Mouse (Mus musculus) cerebellum, adult (tissue): ENCODE data around the gene M6pr.

Experiments
- ATAC-seq: cut with Nextera tagmentation; 2 replicates; pipeline ENCODE4 v1.9.2; 2017; ENCODE audit warnings: mild to moderate bottlenecking, moderate library complexity, mixed read lengths; ENCODE audit not compliant: insufficient number of reproducible peaks, low FRiP score, low TSS enrichment

M6pr gene

DNA sequence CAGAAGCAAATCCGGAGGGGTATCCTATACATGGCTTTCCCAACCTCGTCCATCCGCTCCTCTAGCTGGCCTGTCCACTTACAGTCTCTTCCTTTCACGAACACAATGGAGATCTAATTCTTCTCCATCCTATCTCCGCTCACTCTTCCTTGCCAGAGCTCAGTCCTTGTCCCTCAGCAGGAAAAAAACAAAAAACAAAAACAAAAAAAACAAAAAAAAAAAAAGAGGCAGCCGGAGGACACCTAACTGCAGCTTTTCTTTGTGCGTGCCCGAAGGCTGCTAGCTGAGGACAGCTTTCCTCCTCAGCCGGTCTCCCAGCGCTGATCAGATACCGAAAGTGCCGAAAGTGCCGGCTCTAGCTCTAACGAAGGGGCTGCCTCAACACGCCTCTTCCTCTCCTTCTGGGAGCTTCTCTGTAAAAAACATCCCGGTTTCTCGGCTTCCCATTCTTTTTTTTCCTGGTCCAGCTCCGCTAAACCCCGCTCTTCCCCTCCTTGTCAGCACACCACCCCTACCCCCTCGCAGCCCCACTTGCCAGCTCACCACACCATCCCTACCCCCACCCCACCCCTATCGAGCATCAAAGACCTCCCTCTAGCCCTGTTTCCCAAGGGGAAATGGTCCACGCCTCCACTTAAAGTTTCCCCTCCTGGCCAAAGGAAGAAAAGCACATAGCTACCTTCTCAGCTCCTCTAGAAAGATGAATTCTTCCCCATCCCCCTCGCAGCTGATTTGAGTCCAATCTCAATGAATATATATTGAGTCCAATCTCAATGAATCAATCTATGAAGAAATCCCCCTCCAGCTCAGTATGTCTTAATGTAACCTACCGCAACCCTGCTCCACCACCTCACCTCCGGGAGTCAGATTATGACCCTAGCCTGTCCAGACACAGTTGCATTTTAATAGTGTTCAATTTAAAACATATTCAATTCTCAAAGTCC is 11.0 kb upstream of the M6pr start:
- ATAC-seq: peak; percentile 74

DNA sequence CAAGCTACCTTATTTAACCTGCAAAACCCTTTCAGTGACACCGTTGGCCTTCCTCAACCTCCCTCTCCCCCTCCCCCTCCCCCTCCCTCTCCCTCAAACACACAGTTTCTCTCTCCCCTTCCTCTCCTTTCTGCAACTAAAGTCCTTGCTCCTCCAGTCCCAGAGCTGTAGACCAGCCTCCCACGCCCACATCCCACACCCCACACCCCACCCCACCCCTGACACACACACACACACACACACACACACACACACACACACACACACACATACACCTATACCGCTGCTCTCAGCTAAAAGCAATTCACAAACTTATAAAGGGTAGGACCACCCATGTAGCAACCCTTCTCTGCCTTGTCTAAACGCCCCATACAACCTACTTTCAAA is 10.3 kb upstream of the M6pr start:
- ATAC-seq: no peak

DNA sequence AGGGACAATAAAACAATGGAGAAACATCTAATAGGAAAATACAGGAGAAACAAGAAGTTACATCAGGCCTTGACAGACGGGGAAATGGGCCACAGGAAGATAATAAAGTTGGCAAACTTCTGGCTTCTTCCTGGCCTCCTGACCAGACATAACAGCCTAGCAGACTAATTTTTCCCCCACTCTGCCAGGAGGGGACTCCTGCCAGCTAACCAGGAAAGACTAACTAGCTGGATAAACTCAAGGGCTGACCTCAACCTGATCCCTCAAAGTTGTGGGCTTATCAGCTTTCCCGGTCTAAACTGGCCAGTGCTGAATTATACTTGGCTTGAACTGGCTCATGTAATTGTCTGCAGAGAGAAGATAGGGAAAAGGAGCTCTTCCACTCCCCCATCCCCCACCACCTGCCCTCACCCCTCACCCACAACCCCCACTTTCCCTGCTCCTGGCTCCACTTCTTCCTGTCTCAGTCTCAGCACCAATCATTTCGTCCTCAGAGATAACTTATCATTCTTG is 8.8 kb upstream of the M6pr start:
- ATAC-seq: no peak

DNA sequence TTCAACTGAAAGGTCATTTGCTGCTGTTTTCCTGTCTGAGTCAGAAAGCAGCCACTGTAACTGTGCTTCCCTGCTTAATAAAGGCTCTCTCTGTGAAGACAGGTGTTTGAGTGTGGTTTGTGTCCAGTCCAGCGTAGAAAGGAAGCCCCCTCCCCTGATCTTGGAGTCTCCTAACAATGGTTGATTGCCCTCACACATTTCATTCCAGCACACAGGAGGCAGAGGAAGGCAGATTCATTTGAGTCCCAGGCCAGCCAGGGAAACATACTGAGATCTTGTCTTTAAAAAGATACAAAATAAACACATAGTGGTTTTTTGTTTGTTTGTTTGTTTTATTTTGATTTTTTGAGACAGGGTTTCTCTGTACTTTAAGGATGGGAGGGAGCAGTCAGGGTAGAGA is 6.4 kb upstream of the M6pr start:
- ATAC-seq: no peak

DNA sequence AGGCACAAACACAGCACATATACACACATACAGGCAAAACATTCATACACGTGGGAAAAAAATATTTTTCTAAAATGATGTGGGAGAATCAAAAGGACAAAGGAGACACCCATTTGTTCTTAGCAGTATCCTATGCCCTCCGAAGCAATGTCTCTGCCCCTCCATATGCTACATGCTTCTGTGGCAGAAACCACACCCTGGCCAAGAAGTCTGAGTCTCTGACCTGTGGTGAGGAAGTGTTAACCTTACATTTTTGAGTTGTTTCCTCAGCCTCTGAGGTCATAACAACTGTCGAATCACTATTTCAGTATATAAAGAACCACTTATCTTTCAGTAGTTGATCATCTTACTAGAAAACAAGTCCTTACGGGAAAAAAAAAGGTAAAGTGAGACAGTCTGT is 5.9 kb upstream of the M6pr start:
- no peak for ATAC-seq

DNA sequence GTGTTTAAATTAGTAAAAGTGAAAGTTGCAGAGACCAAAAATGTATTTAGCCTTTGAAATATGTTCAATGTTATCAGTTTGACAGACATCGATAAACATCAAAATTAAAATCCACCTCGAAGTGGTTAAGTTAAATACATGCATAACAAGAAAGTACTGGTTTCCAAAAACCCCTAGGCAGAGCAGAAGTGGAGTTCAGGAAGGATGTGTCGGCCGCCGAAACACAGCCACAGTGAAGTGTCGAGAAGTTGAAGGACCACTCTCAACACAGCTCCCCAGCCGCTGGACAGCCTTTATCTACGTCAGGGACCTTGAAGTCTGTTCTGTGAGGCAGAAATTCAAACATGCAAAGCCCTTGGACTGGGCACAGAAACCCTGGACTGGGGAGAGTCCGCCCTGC is 5.0 kb upstream of the M6pr start:
- ATAC-seq: no peak

DNA sequence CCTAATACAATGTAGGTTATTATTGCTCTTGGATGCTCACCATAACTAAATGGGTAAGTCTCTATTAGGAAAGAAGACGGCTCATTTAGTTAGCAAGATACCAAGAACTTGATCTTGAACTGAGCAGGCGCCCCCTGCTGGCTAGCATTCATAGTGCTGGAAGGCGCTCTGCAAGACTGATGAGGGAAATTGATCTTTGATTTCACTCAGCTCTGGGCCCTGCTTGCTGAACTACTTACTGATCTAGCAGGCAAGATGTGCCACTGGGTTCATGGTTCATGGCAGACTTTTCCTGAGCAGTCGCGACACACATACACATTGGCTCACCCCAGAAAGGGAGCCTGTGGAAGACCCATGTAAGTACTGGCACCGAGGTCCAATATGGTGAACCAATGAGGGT is 4.2 kb upstream of the M6pr start:
- ATAC-seq: no peak

DNA sequence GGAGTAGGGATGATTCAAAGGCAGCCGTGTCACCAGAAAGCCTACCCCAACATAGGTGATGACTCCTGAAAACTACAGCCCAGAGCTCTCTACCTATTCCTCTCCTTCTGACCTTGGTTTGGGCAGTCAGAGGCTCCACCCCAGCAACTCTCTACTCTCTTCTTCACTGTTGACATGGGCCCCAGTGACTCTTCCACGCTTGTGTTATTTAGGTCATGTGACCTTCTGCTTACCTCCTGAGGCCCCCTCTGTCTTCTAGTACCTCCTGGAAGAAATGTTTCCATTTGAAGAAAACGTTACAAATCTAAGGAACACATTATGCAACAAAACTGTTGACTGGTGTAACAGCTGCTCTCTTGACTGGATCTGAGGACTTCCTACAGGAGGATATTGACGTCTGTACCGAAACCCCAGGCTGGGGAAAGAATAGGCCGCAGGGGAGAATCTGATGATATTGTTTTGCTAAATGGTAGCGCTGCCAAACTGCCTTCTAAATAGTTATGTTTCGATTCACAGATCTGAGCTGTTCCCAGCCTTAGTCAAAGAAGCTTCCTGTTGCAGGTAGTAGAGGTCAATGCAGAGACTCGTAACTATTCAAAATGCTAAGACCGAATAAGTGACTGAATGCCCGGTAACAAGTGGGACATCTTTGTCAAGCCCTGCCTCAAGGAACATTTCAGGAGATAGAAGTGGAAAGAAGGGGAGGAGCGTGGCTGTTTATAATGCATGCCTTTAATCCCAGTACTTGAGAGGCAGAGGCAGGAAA is 3.5 kb upstream of the M6pr start:
- ATAC-seq: no peak

DNA sequence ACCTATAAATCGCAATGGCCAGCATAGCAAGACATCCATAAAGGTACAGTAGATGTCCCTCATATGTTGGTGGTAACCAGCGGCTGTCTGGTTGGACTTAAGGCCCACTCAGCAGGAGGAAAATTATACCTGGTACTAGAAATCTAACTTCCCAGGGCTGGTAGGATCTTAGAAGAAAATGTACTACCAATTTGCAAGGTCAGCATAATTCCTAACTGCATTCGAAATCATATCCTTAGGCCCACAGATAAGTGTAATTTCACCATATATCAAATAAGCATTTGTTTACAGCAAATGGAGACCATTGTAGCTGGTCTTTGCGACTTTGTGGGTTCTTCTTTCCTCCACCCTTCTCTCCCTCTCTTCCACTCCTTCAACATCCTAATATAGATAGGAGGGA is 1.8 kb upstream of the M6pr start:
- ATAC-seq: no peak

DNA sequence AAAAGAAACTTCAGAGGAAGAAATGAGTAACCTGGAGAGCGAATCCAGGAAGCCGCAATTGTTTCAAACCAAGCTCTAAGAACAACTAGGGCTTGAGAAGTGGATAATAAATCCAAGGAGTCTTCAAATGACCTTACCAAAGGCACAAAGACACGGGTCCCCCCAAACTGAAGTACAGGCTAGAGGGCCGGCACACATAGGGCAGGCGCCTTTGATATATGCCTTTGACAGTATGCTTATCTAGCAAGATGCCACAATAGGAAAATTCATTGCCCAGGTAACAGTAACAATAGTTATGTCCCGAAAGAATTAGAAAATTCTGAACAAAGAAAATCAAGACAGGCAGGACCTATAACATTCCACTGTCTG is 400 bp upstream of the M6pr start:
- 0 out of 2 replicates have a peak, but pooled peaks have one; percentile 5 for ATAC-seq

DNA sequence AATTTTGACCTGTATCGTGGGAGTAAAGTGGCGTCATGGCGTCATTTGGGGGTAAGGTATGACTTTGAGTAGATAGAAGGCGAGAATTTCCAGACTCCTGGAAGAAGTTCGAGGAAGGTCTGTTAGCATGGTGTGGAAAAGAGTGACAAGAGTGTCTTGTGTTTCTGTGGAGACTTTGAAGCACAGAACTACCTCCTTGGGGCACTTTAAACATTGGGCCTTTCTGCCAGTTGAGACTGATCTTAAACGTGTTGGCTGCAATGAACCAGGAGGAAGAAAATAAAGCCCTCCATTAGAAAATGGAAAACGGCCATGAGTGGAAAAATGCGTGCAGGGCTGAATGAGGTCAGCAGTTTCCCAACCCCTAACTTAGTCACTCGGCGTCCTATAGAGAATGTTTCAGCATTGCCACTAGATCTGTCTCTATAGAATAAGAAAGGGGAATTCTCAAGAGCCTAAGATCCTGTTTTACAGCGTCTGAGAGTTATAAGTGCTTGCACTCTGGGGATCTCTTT is 983 bp downstream of the M6pr start:
- no peak for ATAC-seq

DNA sequence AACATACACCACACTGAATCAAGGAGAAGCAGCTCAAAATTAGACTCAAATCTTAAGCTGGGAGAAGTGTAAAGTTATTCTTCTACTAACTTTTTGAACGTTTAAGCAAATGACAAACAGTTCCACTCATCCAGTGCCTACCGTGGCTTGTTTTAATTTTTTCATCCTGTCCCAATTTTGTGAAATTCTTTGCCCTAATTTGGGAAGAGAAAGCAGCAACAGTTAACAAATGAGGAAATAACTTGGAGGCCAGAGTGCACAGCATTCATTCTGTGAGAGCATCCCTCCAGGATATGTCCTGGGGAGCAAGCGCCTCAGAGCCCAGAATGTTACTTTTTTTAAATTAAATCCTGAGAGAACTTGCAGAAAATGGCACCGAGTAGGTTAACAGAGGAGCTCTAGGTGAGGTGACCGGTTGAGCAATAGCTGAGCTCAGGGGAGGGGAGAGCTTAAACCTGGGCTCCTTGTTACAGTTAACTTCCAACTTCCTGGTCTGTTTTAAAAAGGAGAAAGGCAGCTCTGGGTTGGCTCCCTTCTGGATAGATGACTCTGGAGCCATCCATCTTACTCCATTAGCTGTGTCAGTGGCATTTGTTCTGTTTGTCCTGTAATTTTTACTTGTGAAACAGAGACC is 1.8 kb downstream of the M6pr start:
- no peak for ATAC-seq

DNA sequence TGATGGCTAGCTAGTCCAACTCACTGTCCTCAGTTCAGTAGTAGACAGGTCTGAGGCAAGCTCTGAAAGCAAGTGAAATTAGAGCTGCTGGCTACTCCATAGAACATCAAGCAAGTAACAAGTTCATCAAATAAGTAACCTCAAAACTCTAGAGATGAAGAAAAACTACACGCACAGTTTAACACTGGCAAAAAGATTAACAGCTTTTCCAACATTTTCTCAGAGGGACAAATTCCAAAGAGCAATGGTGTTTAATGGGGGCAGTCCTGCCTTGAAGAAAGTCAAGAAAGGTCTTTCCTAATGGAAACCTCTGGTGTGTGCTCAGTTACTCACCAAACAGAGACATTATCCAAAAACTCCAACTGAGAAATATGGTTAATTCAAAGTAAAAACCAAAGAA is 10.2 kb downstream of the M6pr start:
- no peak for ATAC-seq

DNA sequence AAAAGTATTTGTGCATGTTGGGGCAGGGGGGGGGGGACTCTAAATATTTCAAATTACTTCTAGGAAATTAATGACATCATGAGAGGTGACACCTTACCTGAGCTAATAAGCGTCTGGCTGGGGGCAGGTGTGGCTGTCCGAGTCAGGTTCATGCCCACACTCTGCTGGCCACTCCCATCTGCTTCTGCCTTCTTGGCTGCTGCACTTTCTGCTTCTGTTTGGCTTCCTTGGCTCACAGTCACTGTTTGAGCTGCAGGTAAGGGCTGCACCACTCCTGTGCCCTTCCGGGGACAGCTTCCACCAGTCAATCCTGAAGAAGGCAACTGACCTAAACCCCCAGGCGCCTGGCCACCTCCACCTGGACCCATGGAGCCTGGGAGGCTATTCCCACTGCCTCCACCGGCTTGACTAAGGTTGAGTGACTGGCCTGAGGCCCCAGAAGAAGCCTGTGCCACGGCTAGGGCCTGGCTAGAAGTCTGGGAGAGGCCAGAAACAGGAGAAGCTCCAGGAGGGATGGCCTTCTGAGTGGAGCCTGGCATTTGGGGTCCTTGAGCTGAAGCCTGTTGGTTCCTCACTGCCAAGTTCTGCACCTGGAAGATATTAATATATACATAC is 16.9 kb downstream of the M6pr start:
- no peak for ATAC-seq

DNA sequence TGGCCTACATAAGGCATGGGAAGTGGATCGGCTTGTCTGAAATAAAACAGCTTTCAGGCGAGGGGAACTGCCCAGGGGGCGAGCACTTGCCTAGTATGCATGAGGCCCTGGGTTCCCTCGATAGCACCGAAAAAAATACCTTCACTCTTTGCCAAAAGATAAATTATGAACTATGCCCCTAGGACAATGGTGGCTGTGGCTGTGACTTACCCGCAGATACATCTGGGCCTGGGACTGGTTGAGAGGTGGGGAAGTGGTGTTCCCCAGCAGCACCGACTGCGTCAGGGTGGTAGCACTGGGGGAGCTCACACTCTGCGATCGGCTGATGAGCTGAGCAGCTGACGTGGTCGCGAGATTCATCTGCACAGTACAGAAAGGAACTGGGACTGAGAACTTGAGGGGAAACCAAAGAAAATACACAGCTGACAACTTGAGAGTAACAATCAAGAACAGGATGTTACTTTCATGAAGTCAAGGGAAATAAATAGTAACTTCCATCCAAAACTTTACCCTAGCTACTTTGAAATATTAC is 24.6 kb downstream of the M6pr start:
- no peak for ATAC-seq

DNA sequence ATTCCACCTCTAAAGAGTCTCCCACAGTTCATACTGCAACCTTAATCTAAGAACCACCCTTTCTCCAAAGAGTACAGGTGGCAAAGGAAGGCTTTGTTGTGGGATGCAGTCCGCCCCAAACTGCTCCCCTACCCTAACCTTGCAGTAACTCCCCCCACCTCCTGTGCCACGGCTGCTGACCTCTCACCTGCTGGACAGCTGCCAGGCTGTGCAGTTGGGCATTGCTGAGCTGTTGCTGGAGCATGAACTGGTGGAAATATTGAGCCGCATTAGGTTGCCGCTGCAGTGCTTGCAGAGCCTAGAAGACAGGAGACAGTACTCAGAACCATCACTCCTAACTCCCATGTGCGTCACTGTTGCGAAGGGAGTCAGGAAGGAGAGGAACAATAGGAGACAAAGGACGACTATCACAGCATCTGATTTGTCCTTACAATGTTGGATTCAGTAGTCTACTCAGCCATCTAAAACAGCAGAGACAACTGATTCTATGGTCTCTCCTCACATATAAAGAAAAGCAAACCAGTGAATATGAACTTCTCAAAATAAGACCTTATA is 26.3 kb downstream of the M6pr start:
- no peak for ATAC-seq

DNA sequence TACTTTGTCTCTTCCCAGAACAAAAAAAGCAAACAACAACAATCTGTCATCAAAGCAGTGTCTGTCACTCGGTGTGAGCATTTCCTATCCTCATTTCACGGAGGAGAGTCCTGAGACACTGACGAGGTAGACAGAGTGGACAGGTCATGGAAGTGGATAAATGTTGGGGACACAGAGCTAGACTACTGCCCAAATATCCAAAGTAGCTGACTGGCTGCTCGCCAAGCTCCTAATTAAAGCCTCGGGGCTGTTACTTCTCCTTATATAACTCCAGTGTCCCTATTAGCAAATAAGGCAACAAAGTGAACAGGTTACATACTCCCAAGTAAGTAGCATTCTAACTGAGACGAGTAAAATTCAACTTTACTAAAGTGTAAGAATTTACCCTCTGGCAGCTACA is 29.0 kb downstream of the M6pr start:
- ATAC-seq: no peak

DNA sequence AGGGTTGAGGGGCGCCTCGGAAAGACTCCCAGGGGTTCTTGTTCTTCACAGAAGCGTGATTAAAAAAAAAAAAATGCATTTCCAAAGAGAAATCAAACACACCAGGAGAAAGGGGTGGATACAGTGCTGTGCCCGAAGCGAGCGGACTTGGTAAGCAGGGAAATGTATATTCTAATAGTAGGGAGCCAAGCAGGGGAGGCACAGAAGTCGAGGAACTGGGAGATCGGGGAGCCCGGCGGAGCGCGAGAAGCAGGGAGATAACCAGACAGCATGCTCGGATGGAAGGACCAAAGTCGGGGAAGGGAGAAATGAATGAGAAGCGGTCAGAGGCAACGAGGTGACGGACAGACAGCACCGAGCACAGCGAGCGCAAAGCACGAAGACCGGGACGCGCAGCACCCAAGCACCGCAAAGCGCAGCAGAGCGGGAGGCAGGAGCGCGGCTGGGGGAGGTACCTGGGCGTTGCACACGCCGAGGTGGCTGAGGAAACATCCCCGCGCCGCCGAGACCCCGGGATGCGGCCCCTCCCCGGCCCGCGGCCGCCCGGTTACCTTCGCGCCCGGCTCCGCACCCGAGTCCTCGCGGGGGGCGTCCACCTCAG is 30.6 kb downstream of the M6pr start:
- peak; percentile 60 for ATAC-seq

DNA sequence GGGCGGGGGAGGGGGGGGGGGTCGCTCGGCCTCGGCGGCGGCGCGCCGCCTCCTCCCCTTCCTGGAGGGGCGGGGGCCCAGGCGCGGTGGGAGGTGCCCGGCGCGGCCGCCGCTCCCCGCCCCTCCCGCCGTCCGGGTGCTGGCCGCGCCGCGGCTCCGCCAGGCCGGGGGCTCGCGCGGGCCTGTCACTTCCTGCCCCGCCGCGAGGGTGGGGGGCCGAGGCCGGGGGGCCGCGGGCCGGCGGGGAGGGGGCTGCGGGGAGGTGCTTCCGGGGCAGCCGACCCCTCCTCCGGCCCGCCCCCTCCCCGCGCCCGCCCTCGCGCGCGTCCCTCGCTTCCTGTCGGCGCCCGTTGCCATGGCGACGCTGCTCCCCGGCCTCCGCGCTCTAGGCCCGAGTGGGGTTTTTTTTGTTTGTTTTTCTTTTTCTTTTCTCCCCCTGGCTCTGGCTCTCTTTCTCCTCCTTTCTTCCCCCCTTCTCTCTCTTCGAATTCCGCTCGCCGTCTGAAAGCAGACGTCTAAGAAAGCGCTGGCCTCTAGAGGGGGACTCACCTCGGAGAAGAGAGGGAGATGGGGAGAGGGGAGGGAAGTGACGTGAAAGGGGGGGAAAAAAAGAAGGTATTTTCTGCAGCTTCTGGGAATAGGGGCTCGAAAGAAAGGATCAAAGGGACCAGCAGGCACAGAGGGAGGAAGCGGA is 31.3 kb downstream of the M6pr start:
- ATAC-seq: peak; percentile 64
